Mouse (Mus musculus) heart, postnatal 0 days (tissue): ENCODE data around the gene Slc4a11.

Source experiments
- CTCF ChIP-seq: IDR thresholded peaks from 2 replicates; pipeline ENCODE4 v1.5.1; 2016; ENCODE audit warnings: antibody characterized with exemption, control low read depth, low read depth
- EP300 ChIP-seq: IDR thresholded peaks from 2 replicates; pipeline ENCODE4 v1.6.1; 2016; ENCODE audit warnings: antibody characterized with exemption, low read depth

- TF ChIP-seq EP300 (no peak), CTCF (no peak)
Measured at GRCm38 (mm10) chr2:130728906-130729585, 31.7 kb upstream of the Slc4a11 start.
